Mouse (Mus musculus) lung, postnatal 0 days (tissue): Measurements from ENCODE around the gene BC107364.
"Not testable (repeated sequence)": the region's sequence is repeated elsewhere in the genome, so short reads cannot be mapped to it uniquely, and the experiment has no call there.

Experiments
- CTCF ChIP-seq: IDR thresholded peaks from 2 replicates; pipeline ENCODE4 v1.5.1; 2016; ENCODE audit warnings: antibody characterized with exemption, mild to moderate bottlenecking
- EP300 ChIP-seq: IDR thresholded peaks from 2 replicates; pipeline ENCODE4 v1.6.1; 2016; ENCODE audit warnings: antibody characterized with exemption, mild to moderate bottlenecking, control low read depth

- TF ChIP-seq CTCF, EP300: not testable (repeated sequence)
These were observed 44.6 kb upstream of the BC107364 start for GRCm38 (mm10) chr3:96496620-96497275.
